Mouse (Mus musculus) monocyte, adult 59 days (primary cell): Measurements from ENCODE around the gene Vmn1r197. TPM values are rescaled to one million over a fixed set of nuclear protein-coding genes. Genes with fewer than 3 reads are reported as not detected.

ENCODE experiments used
- total RNA-seq, 2 experiments: library from RNA; stranded (reverse); gene quantifications; one replicate each; pipeline ENCODE4 v1.2.4; 2023

The Vmn1r197 gene
- not detected for total RNA-seq

DNA sequence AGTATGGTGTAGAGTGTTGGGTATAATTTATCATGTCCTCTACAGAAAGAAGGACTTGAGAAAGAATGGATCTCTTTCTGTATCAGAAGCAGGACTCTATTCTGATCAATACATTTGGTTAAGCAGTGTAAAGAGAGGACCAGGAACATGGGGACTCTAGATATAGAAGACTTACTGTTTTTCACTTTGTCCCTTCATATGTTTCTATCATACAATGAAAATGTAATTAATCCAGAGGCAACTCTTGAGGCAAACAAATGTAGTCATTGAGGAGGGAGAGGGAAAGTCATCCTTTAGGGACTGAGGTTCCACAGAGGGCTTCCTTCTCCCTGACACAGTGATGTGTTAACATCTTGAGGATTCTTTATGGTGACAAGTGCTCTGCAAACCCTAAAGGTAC is at the start of gene Vmn1r197:
Gene Vmn1r197 (plus strand): TSS at position 301 of the 400 bp plus-strand sequence.

DNA sequence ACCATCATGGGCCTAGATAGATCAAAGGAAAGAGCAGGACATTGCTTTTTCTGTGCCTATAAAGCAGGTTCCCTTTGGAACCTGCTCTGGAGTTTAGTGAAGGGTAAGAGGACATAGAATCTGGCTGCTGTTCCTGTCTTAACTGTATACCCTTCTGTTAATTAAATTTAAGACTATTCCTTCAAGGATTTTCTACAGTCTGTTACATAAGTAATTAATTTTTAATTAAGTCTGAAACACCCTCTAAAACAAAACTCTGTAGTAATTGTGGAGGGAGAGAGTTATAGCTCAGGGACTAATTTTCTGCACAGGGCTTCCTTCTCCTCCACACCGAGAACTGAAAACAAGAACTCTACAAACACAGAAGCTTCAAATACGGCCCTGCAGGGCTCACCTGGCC is 34.8 kb upstream of the Vmn1r197 start, which contains the start of gene Vmn1r196:
Gene Vmn1r196 (plus strand): TSS at position 301 of the 400 bp plus-strand sequence.

DNA sequence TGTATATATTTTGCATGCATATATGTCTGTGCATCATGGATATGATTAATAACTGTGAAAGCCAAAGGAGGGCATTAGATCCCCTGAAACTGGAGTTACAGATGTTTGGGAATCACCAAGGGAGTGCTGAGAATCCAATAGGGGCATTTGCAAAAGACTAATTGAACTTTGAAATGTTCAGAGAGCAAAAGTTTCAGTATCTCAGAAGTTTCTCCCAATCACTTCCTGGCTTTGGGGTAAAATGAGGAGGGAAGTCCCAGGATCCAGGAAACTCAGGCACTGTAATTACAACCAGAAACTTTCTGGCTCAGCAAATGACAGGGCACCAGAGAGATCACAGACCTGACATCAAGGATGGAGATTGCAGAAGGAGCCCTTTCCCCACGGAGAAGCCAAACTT is 25.7 kb downstream of the Vmn1r197 start, which contains the start of gene Vmn1r198:
Gene Vmn1r198 (plus strand): TSS at position 301 of the 400 bp plus-strand sequence.

GRCm38 (mm10) chr13:22379518-22379917 is 55.1 kb downstream of the Vmn1r197 start, which contains the start of gene Vmn1r199:
Gene Vmn1r199 (plus strand): TSS chr13:22379818.

Other genes starting within 250 kb of the Vmn1r197 start
- gene Vmn1r188, start 240.1 kb upstream of the Vmn1r197 start, total RNA-seq: not detected
- gene Vmn1r189, start 218.8 kb upstream of the Vmn1r197 start, total RNA-seq: not detected
- not detected for gene Vmn1r191, start 140.6 kb upstream of the Vmn1r197 start, total RNA-seq
- not detected for gene Vmn1r192, start 133.4 kb upstream of the Vmn1r197 start, total RNA-seq
- not detected for gene Vmn1r193, start 101.4 kb upstream of the Vmn1r197 start, total RNA-seq
- not detected for gene Vmn1r194, start 80.4 kb upstream of the Vmn1r197 start, total RNA-seq
- not detected for gene Vmn1r195, start 54.1 kb upstream of the Vmn1r197 start, total RNA-seq
- not detected for gene Vmn1r196, start 34.7 kb upstream of the Vmn1r197 start, total RNA-seq
- not detected for gene Vmn1r198, start 25.8 kb downstream of the Vmn1r197 start, total RNA-seq
- not detected for gene Vmn1r199, start 55.2 kb downstream of the Vmn1r197 start, total RNA-seq
- not detected for gene Vmn1r200, start 65.8 kb downstream of the Vmn1r197 start, total RNA-seq
- gene Vmn1r201, start 147.3 kb downstream of the Vmn1r197 start, total RNA-seq: not detected
- gene Vmn1r202, start 180.8 kb downstream of the Vmn1r197 start, total RNA-seq: not detected
- not detected for gene Vmn1r203, start 193.5 kb downstream of the Vmn1r197 start, total RNA-seq
- gene Vmn1r204, start 228.6 kb downstream of the Vmn1r197 start, total RNA-seq: not detected